In genomic region chr4:139584704-139585103, GRCm38 (mm10) we compare ENCODE assay signal across 12 mouse cellular contexts. TPM values are rescaled to one million over a fixed set of nuclear protein-coding genes. Genes with fewer than 3 reads are reported as not detected.
A peak's percentile ranks its signal among the peaks of the same experiment; 100 is the strongest.
DNase-seq lines count a peak whose midpoint lies in the region; ATAC-seq lines count a peak whose summit lies in the region.
"Had no signal": no experiment of that assay in that cellular context is flagged by ENCODE, and none has a peak within 500 bp of the region (broad histone marks: within the 10 kb centered on the region; RNA-seq: fewer than 3 reads in every experiment).

No protein-coding gene starts in this region.

- H3K9ac ChIP-seq in forebrain, embryonic 12.5 days = 0 out of 2 replicates have a peak overlapping the region, but pooled peaks have one; percentile 9
- no peak overlapping the region for H3K9ac ChIP-seq in forebrain, embryonic 13.5 days
- H3K9ac ChIP-seq in kidney, embryonic 14.5 days (ENCODE audit: low read depth, low read length) = no peak overlapping the region
- peak overlapping the region; percentile 24; the same call in 1 of the 2 replicates for H3K9ac ChIP-seq in intestine, embryonic 16.5 days (ENCODE audit: low read depth, low read length)
- H3K9ac ChIP-seq: hindbrain, embryonic 13.5 days had no signal

- H3K4me3 ChIP-seq in forebrain, embryonic 12.5 days (replicated peaks) = no peak overlapping the region
- H3K4me3 ChIP-seq in forebrain, embryonic 13.5 days = no peak overlapping the region
- no peak overlapping the region for H3K4me3 ChIP-seq in kidney, embryonic 14.5 days (ENCODE audit: low read length)
- H3K4me3 ChIP-seq in brown adipose tissue, adult 24 weeks (ENCODE audit: insufficient read depth, low read depth, low read length) = no peak overlapping the region
- H3K4me3 ChIP-seq in intestine, embryonic 16.5 days (ENCODE audit: low read length) = no peak overlapping the region
- H3K4me3 ChIP-seq: hindbrain, embryonic 13.5 days had no signal

- no peak overlapping the region for H3K27ac ChIP-seq in forebrain, embryonic 12.5 days
- no peak overlapping the region for H3K27ac ChIP-seq in forebrain, embryonic 13.5 days
- no peak overlapping the region for H3K27ac ChIP-seq in kidney, embryonic 14.5 days (ENCODE audit: low read depth, low read length)
- H3K27ac ChIP-seq in brown adipose tissue, adult 24 weeks (replicated peaks; ENCODE audit: low read depth, low read length) = peak overlapping the region; percentile 96
- H3K27ac ChIP-seq in intestine, embryonic 16.5 days (ENCODE audit: low read length) = no peak overlapping the region; the same call in 1 of the 2 replicates
- H3K27ac ChIP-seq: hindbrain, embryonic 13.5 days had no signal

- 76% methylated on average over 11 of the region's 11 CpGs for WGBS in forebrain, embryonic 12.5 days
- WGBS in forebrain, embryonic 13.5 days = 80% methylated on average over 11 of the region's 11 CpGs
- 79% methylated on average over 11 of the region's 11 CpGs for WGBS in kidney, embryonic 14.5 days
- 78% methylated on average over 11 of the region's 11 CpGs for WGBS in intestine, embryonic 16.5 days

- H3K36me3 ChIP-seq in forebrain, embryonic 12.5 days (replicated peaks) = no peaks in the 10 kb centered on the region
- H3K36me3 ChIP-seq in forebrain, embryonic 13.5 days (ENCODE audit: poor library complexity, severe bottlenecking) = no peaks in the 10 kb centered on the region
- H3K36me3 ChIP-seq in kidney, embryonic 14.5 days (ENCODE audit: control insufficient read depth, insufficient read depth, low read length) = no peaks in the 10 kb centered on the region
- no peaks in the 10 kb centered on the region for H3K36me3 ChIP-seq in intestine, embryonic 16.5 days (ENCODE audit: control insufficient read depth, insufficient read depth, low read length)
- H3K36me3 ChIP-seq: hindbrain, embryonic 13.5 days had no signal

- peak; percentile 39 to 57 for DNase-seq in kidney, postnatal 4 days
- no peak for DNase-seq in right cerebral cortex, adult 18-20 months
- DNase-seq: gastrocnemius, postnatal 10 days had no signal

- no peaks in the 10 kb centered on the region for H3K27me3 ChIP-seq in forebrain, embryonic 12.5 days
- no peaks in the 10 kb centered on the region for H3K27me3 ChIP-seq in forebrain, embryonic 13.5 days
- no peaks in the 10 kb centered on the region for H3K27me3 ChIP-seq in kidney, embryonic 14.5 days (ENCODE audit: control insufficient read depth, insufficient read depth, low read length)
- no peaks in the 10 kb centered on the region for H3K27me3 ChIP-seq in intestine, embryonic 16.5 days (replicated peaks; ENCODE audit: control insufficient read depth, insufficient read depth, low read length)
- H3K27me3 ChIP-seq: hindbrain, embryonic 13.5 days had no signal

- H3K9me3 ChIP-seq in forebrain, embryonic 12.5 days = no peaks in the 10 kb centered on the region
- H3K9me3 ChIP-seq in forebrain, embryonic 13.5 days (replicated peaks) = no peaks in the 10 kb centered on the region
- H3K9me3 ChIP-seq in kidney, embryonic 14.5 days (ENCODE audit: control insufficient read depth, low read length) = no peaks in the 10 kb centered on the region
- H3K9me3 ChIP-seq in intestine, embryonic 16.5 days (ENCODE audit: control insufficient read depth, low read length) = no peaks in the 10 kb centered on the region
- H3K9me3 ChIP-seq: hindbrain, embryonic 13.5 days had no signal

- peaks cover 41% of the 10 kb centered on the region for H3K4me1 ChIP-seq in forebrain, embryonic 12.5 days
- peaks cover 23% of the 10 kb centered on the region for H3K4me1 ChIP-seq in forebrain, embryonic 13.5 days
- peaks cover 62% of the 10 kb centered on the region for H3K4me1 ChIP-seq in kidney, embryonic 14.5 days (ENCODE audit: control insufficient read depth, insufficient read depth, low read length)
- peaks cover 77% of the 10 kb centered on the region for H3K4me1 ChIP-seq in brown adipose tissue, adult 24 weeks (ENCODE audit: control insufficient read depth, insufficient read depth, insufficient read length, low read length)
- peaks cover 57% of the 10 kb centered on the region for H3K4me1 ChIP-seq in intestine, embryonic 16.5 days (ENCODE audit: control insufficient read depth, insufficient read depth, low read length)

- H3K4me2 ChIP-seq in forebrain, embryonic 12.5 days = no peak overlapping the region
- no peak overlapping the region for H3K4me2 ChIP-seq in forebrain, embryonic 13.5 days
- no peak overlapping the region for H3K4me2 ChIP-seq in kidney, embryonic 14.5 days (replicated peaks; ENCODE audit: low read depth, low read length)
- H3K4me2 ChIP-seq in intestine, embryonic 16.5 days (ENCODE audit: low read depth, low read length) = no peak overlapping the region
- H3K4me2 ChIP-seq: hindbrain, embryonic 13.5 days had no signal

- ATAC-seq in forebrain, embryonic 12.5 days (ENCODE audit: low FRiP score) = no peak
- ATAC-seq in forebrain, embryonic 13.5 days = no peak
- no peak for ATAC-seq in kidney, embryonic 14.5 days (ENCODE audit: low FRiP score, low TSS enrichment)
- no peak for ATAC-seq in intestine, embryonic 16.5 days
- no peak for ATAC-seq in megakaryocyte progenitor cell, adult 5-6 weeks (replicated peaks; ENCODE audit: poor library complexity)

RNA-seq across cellular contexts. Expression of gene Gm21969, which starts 18.3 kb away (rescaled TPM):
- polyA plus RNA-seq in forebrain, embryonic 12.5 days (2016; fragmentation: Nextera tagmentation; extraction: Ambion mirVana) = not detected in 2 replicates
- not detected in 2 replicates for polyA plus RNA-seq in forebrain, embryonic 13.5 days (2015; fragmentation: Nextera tagmentation; extraction: Ambion mirVana)
- not detected in 2 replicates for polyA plus RNA-seq in kidney, embryonic 14.5 days (2014; fragmentation: Nextera tagmentation; extraction: Ambion mirVana)
- polyA plus RNA-seq in brown adipose tissue, adult 24 weeks (2012; ENCODE audit: insufficient read depth, insufficient read length, missing spikeins) = not detected in 2 replicates
- polyA plus RNA-seq in intestine, embryonic 16.5 days (2015; fragmentation: Nextera tagmentation; extraction: Ambion mirVana) = not detected in 2 replicates
- not detected in 2 replicates for total RNA-seq in megakaryocyte progenitor cell, adult 5-6 weeks (2015)
- not detected in 2 replicates for total RNA-seq in megakaryocyte progenitor cell, adult 5-6 weeks (2017)
- total RNA-seq: gastrocnemius, postnatal 10 days had no signal
- polyA plus RNA-seq: hindbrain, embryonic 13.5 days; limb, embryonic 11.5 days; stomach, embryonic 16.5 days had no signal

RNA-seq across cellular contexts. Expression of gene Aldh4a1, which starts 38.0 kb away (rescaled TPM):
- 19.0 and 19.3 TPM in 2 replicates for polyA plus RNA-seq in forebrain, embryonic 12.5 days (2016; fragmentation: Nextera tagmentation; extraction: Ambion mirVana)
- 20.9 and 21.1 TPM in 2 replicates for polyA plus RNA-seq in forebrain, embryonic 13.5 days (2015; fragmentation: Nextera tagmentation; extraction: Ambion mirVana)
- 31.3 and 37.3 TPM in 2 replicates for polyA plus RNA-seq in kidney, embryonic 14.5 days (2014; fragmentation: Nextera tagmentation; extraction: Ambion mirVana)
- 72.9 and 74.8 TPM in 2 replicates for polyA plus RNA-seq in brown adipose tissue, adult 24 weeks (2012; ENCODE audit: insufficient read depth, insufficient read length, missing spikeins)
- 13.7 and 17.2 TPM in 2 replicates for polyA plus RNA-seq in intestine, embryonic 16.5 days (2015; fragmentation: Nextera tagmentation; extraction: Ambion mirVana)
- total RNA-seq in megakaryocyte progenitor cell, adult 5-6 weeks (2015) = 11.1 and 14.7 TPM in 2 replicates
- 20.0 and 22.3 TPM in 2 replicates for total RNA-seq in megakaryocyte progenitor cell, adult 5-6 weeks (2017)

RNA-seq across cellular contexts. Expression of gene Iffo2, which starts 54.4 kb away (rescaled TPM):
- polyA plus RNA-seq in forebrain, embryonic 12.5 days (2016; fragmentation: Nextera tagmentation; extraction: Ambion mirVana) = 3.3 and 4.5 TPM in 2 replicates
- 3.6 and 4.2 TPM in 2 replicates for polyA plus RNA-seq in forebrain, embryonic 13.5 days (2015; fragmentation: Nextera tagmentation; extraction: Ambion mirVana)
- polyA plus RNA-seq in kidney, embryonic 14.5 days (2014; fragmentation: Nextera tagmentation; extraction: Ambion mirVana) = 7.1 and 9.4 TPM in 2 replicates
- polyA plus RNA-seq in brown adipose tissue, adult 24 weeks (2012; ENCODE audit: insufficient read depth, insufficient read length, missing spikeins) = 8.0 and 10.7 TPM in 2 replicates
- 1.9 and 2.0 TPM in 2 replicates for polyA plus RNA-seq in intestine, embryonic 16.5 days (2015; fragmentation: Nextera tagmentation; extraction: Ambion mirVana)
- 0.39 and 0.69 TPM in 2 replicates for total RNA-seq in megakaryocyte progenitor cell, adult 5-6 weeks (2015)
- total RNA-seq in megakaryocyte progenitor cell, adult 5-6 weeks (2017) = 0.33 and 1.2 TPM in 2 replicates

Comparison
In these comparisons a context has a peak if more than half of its experiments do, and no peak if none do; other contexts are left out.
1. H3K9ac ChIP-seq: peak in forebrain, embryonic 12.5 days (single experiment) and intestine, embryonic 16.5 days (single experiment); none in forebrain, embryonic 13.5 days (single experiment) and kidney, embryonic 14.5 days (single experiment).